Mouse (Mus musculus) liver, embryonic 12.5 days (tissue): ENCODE data around the gene Osbpl6. TPM values are rescaled to one million over a fixed set of nuclear protein-coding genes. Genes with fewer than 3 reads are reported as not detected.
"Not testable (repeated sequence)": the region's sequence is repeated elsewhere in the genome, so short reads cannot be mapped to it uniquely, and the experiment has no call there.

Experiments
- ATAC-seq: fragments of 200-750 bp; cut with Nextera tagmentation; 2 replicates; pipeline ENCODE4 v1.8.0; 2017; ENCODE audit warnings: moderate number of reproducible peaks, mild to moderate bottlenecking, moderate library complexity
- H3K27ac ChIP-seq: fragments of 300-500 bp; sonication (generic); 2 replicates; pipeline ENCODE4 v1.5.1; 2016; ENCODE audit warnings: mild to moderate bottlenecking
- H3K27me3 ChIP-seq: fragments of 300-500 bp; sonication (generic); replicated peaks from 2 replicates; pipeline ENCODE4 v1.6.1; 2016; ENCODE audit warnings: mild to moderate bottlenecking, moderate library complexity
- H3K36me3 ChIP-seq: fragments of 300-500 bp; sonication (generic); 2 replicates; pipeline ENCODE4 v1.6.1; 2016; ENCODE audit warnings: mild to moderate bottlenecking, moderate library complexity
- H3K4me1 ChIP-seq: fragments of 300-500 bp; sonication (generic); 2 replicates; pipeline ENCODE4 v1.6.1; 2016
- H3K4me2 ChIP-seq: fragments of 300-500 bp; sonication (generic); 2 replicates; pipeline ENCODE4 v1.6.1; 2016; ENCODE audit warnings: mild to moderate bottlenecking, moderate library complexity
- H3K4me3 ChIP-seq: fragments of 300-500 bp; sonication (generic); 2 replicates; pipeline ENCODE4 v1.5.1; 2016; ENCODE audit warnings: mild to moderate bottlenecking, moderate library complexity
- H3K9ac ChIP-seq: fragments of 300-500 bp; sonication (generic); 2 replicates; pipeline ENCODE4 v1.6.1; 2016; ENCODE audit warnings: mild to moderate bottlenecking, moderate library complexity
- H3K9me3 ChIP-seq: fragments of 300-500 bp; sonication (generic); replicated peaks from 2 replicates; pipeline ENCODE4 v1.6.1; 2016; ENCODE audit warnings: mild to moderate bottlenecking, moderate library complexity
- WGBS: fragments of 180-500 bp; shearing (Covaris S2); methylation state at CpG from one replicate; pipeline ENCODE4 v1.1.7; 2016; ENCODE audit not compliant: insufficient replicate concordance; 5-methylcytosine and 5-hydroxymethylcytosine counted together
- polyA plus RNA-seq: library from polyadenylated mRNA; unstranded; fragments of >200 nt; fragmentation: Nextera tagmentation; extraction: Ambion mirVana; gene quantifications from 2 replicates; pipeline ENCODE4 v1.2.1, GENCODE M21; 2016

Gene Osbpl6
- polyA plus RNA-seq, 1 experiment from 2014 or later = 1.9 TPM

DNA sequence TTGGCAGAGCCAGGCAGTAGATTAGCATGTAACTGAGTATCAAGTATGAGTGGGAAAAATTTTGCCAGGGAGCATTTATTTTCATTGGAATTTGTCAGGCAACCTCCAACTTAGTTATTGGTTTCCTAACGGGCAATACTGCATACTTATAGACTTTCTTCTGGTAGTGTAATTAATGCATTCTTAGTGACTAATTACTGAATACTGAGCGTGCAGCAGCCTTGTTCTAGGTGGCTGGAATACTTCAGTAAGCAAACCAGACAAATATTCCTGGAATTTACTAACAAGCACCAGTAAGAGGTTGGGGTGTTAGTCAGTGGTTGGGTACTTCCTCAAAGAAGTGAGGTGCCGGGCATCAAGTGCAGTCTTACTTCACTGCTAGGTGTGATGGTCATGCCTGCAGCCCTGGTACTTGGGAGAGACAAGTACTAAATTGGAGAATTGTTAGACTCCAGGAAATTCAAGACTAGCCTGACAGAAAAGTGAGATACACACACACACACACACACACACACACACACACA, 186.2 kb downstream of the Osbpl6 start:
- ATAC-seq = no peak
- Histone ChIP-seq H3K27ac (no peak overlapping the region), H3K4me1 (no peaks in the 10 kb centered on the region), H3K9ac (no peak overlapping the region), H3K36me3 (no peaks in the 10 kb centered on the region), H3K4me3 (no peak overlapping the region), H3K27me3 (no peaks in the 10 kb centered on the region), H3K9me3 (no peaks in the 10 kb centered on the region), H3K4me2 (no peak overlapping the region)
- 65% methylated on average over 3 of the region's 3 CpGs for WGBS

- H3K36me3 ChIP-seq = no peaks in the 10 kb centered on the region
- 78% methylated on average over 11 of the region's 11 CpGs for WGBS
- H3K9me3 ChIP-seq = no peaks in the 10 kb centered on the region
- ATAC-seq = no peak
- no peaks in the 10 kb centered on the region for H3K4me1 ChIP-seq
- no peak overlapping the region for H3K9ac ChIP-seq
- H3K27me3 ChIP-seq = no peaks in the 10 kb centered on the region
- H3K4me3 ChIP-seq = no peak overlapping the region
- no peak overlapping the region for H3K27ac ChIP-seq
- no peak overlapping the region for H3K4me2 ChIP-seq
Measured at GRCm38 (mm10) chr2:76597521-76597920, 191.2 kb downstream of the Osbpl6 start.

GRCm38 (mm10) chr2:76599214-76599613, 192.9 kb downstream of the Osbpl6 start:
- no peak for ATAC-seq
- Histone ChIP-seq H3K4me1 (no peaks in the 10 kb centered on the region), H3K4me3 (no peak overlapping the region), H3K4me2 (no peak overlapping the region), H3K9me3 (no peaks in the 10 kb centered on the region), H3K9ac (no peak overlapping the region), H3K27ac (no peak overlapping the region), H3K36me3 (no peaks in the 10 kb centered on the region), H3K27me3 (no peaks in the 10 kb centered on the region)
- 62% methylated on average over 5 of the region's 5 CpGs for WGBS

GRCm38 (mm10) chr2:76602256-76602655, 195.9 kb downstream of the Osbpl6 start:
- H3K36me3 ChIP-seq = no peaks in the 10 kb centered on the region
- ATAC-seq = no peak
- no peak overlapping the region for H3K4me3 ChIP-seq
- H3K27ac ChIP-seq = no peak overlapping the region
- H3K9ac ChIP-seq = no peak overlapping the region
- no peak overlapping the region for H3K4me2 ChIP-seq
- WGBS = 67% methylated on average over 1 of the region's 1 CpGs
- no peaks in the 10 kb centered on the region for H3K4me1 ChIP-seq
- no peaks in the 10 kb centered on the region for H3K27me3 ChIP-seq
- H3K9me3 ChIP-seq = no peaks in the 10 kb centered on the region

- H3K27ac ChIP-seq = no peak overlapping the region
- H3K4me1 ChIP-seq = no peaks in the 10 kb centered on the region
- no peaks in the 10 kb centered on the region for H3K9me3 ChIP-seq
- no peaks in the 10 kb centered on the region for H3K27me3 ChIP-seq
- no peak overlapping the region for H3K9ac ChIP-seq
- H3K4me3 ChIP-seq = no peak overlapping the region
- WGBS = 66% methylated on average over 3 of the region's 3 CpGs
- ATAC-seq = no peak
- H3K36me3 ChIP-seq = no peaks in the 10 kb centered on the region
- H3K4me2 ChIP-seq = no peak overlapping the region
Measured at GRCm38 (mm10) chr2:76606704-76607103, 200.4 kb downstream of the Osbpl6 start.

DNA sequence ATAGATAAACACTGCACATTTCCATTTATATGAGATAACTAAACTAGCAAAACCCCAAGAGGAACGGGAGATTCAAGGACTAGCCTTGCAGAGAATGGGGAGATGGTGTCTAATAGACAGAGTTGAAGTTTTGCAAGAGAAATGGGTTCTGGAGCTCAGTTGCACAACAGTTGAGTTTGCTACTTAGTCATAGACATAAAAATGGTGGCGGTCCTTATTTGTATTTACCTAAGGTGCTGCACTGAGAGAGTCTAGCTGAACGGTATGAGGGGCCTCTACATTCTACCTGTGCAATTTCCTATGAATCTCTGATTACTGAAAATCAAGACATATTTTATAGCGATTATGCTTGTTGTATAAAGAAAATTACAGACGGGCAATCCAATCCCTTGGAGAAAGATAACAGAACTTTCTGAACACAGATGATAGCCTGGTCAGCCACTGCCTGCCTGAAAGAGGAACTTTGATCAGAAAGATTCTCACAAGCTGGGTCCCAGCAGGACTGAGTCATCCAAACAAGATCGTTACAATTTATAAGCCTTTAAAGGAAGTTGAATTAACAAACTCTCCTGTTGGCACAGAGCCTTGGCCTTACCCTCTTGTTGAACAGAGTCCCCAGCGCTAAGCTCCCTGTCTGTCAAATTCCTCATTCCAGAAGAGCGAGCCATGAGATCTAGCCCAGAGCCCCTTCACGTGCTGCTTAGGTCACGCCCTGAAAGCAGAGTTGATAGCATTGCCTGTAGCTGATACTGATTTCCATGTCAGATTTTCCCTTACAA, 204.2 kb downstream of the Osbpl6 start:
- Histone ChIP-seq H3K4me1 (no peaks in the 10 kb centered on the region), H3K27ac (no peak overlapping the region), H3K9me3 (no peaks in the 10 kb centered on the region), H3K4me2 (no peak overlapping the region), H3K36me3 (no peaks in the 10 kb centered on the region), H3K27me3 (no peaks in the 10 kb centered on the region), H3K9ac (no peak overlapping the region), H3K4me3 (no peak overlapping the region)
- no peak for ATAC-seq
- 54% methylated on average over 10 of the region's 10 CpGs for WGBS

DNA sequence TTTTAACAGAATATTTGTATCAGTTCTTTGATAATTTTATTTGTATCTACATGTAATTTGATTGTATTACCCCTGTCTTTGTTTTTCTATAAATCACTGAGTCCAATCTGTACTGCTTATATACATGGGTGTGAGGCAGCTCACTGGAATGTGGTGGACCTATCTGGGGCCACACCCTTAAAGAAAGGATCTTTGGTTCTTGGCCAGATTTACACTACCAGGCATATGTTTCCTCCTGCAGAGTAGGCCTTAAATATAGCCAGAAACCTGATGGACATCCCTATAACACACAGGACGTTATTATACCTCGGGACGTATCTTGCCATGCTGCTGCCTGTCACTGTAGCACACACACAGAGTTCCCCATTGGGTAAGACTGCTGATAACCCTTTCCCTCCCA, 205.7 kb downstream of the Osbpl6 start:
- H3K4me1 ChIP-seq = no peaks in the 10 kb centered on the region
- no peak overlapping the region for H3K9ac ChIP-seq
- no peak overlapping the region for H3K4me3 ChIP-seq
- H3K9me3 ChIP-seq = no peaks in the 10 kb centered on the region
- WGBS = 69% methylated on average over 3 of the region's 3 CpGs
- H3K36me3 ChIP-seq = no peaks in the 10 kb centered on the region
- H3K4me2 ChIP-seq = no peak overlapping the region
- no peak for ATAC-seq
- H3K27ac ChIP-seq = no peak overlapping the region
- H3K27me3 ChIP-seq = no peaks in the 10 kb centered on the region

- Histone ChIP-seq H3K27ac (no peak overlapping the region), H3K4me3 (no peak overlapping the region), H3K36me3 (no peaks in the 10 kb centered on the region), H3K27me3 (no peaks in the 10 kb centered on the region), H3K9ac (no peak overlapping the region), H3K4me2 (no peak overlapping the region), H3K4me1 (peaks cover 2% of the 10 kb centered on the region; the same call in 1 of the 2 replicates), H3K9me3 (no peaks in the 10 kb centered on the region)
- no peak for ATAC-seq
- 31% methylated on average over 1 of the region's 1 CpGs for WGBS
Measured at GRCm38 (mm10) chr2:76618078-76618477, 211.8 kb downstream of the Osbpl6 start.

DNA sequence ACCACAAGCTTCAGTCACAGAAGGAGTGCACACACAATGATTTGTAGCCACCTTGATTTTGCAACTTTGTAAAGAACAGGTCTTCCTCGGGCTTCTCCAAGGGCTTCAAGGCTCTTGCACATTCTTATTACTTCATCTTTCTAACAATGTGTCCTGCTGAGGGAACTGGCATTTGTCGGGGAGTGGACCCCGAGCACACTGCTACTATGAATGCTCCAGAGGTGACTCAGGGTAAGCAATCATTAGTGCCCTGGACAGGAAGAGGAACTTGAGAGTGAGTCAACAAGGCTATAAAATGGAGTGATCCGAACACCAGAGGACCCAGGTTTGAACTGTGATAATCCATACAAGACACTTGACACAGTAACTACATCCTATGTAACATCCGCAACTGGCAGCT, 213.9 kb downstream of the Osbpl6 start:
- H3K9ac ChIP-seq = no peak overlapping the region
- no peaks in the 10 kb centered on the region for H3K9me3 ChIP-seq
- peaks cover 2% of the 10 kb centered on the region; the same call in 1 of the 2 replicates for H3K4me1 ChIP-seq
- 63% methylated on average over 5 of the region's 5 CpGs for WGBS
- ATAC-seq = no peak
- no peaks in the 10 kb centered on the region for H3K27me3 ChIP-seq
- H3K4me3 ChIP-seq = no peak overlapping the region
- no peak overlapping the region for H3K4me2 ChIP-seq
- H3K27ac ChIP-seq = no peak overlapping the region
- H3K36me3 ChIP-seq = peaks cover 9% of the 10 kb centered on the region

DNA sequence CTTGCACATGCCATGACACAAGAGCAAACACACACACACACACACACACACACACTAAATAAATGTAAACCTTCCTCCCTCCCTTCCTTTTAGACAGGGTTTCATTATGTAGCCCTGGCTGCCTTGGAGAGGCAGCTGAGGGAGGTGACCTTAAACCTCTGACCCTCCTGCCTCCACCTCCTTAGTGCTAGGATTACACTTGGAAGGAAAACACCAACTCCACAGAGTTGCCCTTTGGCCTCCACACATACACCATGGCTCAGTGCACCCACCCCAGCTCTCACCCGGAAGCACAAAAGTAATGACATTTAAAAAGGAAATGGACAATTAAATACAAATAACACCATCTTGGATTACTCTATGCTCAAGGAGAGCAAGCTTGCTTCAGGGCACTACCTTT, 215.4 kb downstream of the Osbpl6 start:
- peaks cover 2% of the 10 kb centered on the region; the same call in 1 of the 2 replicates for H3K4me1 ChIP-seq
- 85% methylated on average over 1 of the region's 1 CpGs for WGBS
- H3K27ac ChIP-seq = no peak overlapping the region
- no peak for ATAC-seq
- no peak overlapping the region for H3K4me3 ChIP-seq
- H3K9ac ChIP-seq = no peak overlapping the region
- H3K4me2 ChIP-seq = no peak overlapping the region
- peaks cover 24% of the 10 kb centered on the region for H3K36me3 ChIP-seq
- 0 out of 2 replicates have a peak, but pooled peaks cover 3% of the 10 kb centered on the region for H3K9me3 ChIP-seq
- H3K27me3 ChIP-seq = no peaks in the 10 kb centered on the region

- not testable (repeated sequence) for ATAC-seq
Measured at GRCm38 (mm10) chr2:76622316-76622715, 216.0 kb downstream of the Osbpl6 start.

DNA sequence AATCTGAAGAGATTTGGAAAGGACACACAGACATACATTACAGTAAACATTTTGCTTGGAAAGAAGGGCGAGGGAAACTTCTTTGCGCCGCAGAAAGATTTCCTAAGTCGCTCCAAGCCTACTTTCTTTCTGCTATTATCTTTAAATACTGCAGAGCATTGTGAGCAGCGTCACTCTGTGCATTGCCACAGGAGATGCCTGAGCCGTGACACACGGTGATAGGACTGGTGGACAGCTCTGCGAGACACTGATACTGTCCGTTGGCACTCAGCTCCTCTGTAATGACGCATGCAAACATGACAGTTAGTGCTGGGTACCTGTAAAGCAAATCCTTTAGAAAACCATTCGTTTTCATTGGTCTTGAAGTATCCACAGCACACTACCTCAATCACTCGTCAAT, 224.0 kb downstream of the Osbpl6 start:
- H3K27me3 ChIP-seq = no peaks in the 10 kb centered on the region
- H3K36me3 ChIP-seq = peaks cover 60% of the 10 kb centered on the region
- no peaks in the 10 kb centered on the region for H3K4me1 ChIP-seq
- no peak for ATAC-seq
- H3K9ac ChIP-seq = no peak overlapping the region
- 79% methylated on average over 12 of the region's 12 CpGs for WGBS
- no peak overlapping the region for H3K4me3 ChIP-seq
- 0 out of 2 replicates have a peak, but pooled peaks cover 6% of the 10 kb centered on the region for H3K9me3 ChIP-seq
- H3K27ac ChIP-seq = no peak overlapping the region
- H3K4me2 ChIP-seq = no peak overlapping the region

More at GRCm38 (mm10) chr2:76622316-76622715, 216.0 kb downstream of the Osbpl6 start:
- not testable (repeated sequence) for H3K9ac ChIP-seq, H3K9me3 ChIP-seq, H3K27ac ChIP-seq, H3K4me2 ChIP-seq, H3K4me1 ChIP-seq, H3K27me3 ChIP-seq, H3K4me3 ChIP-seq
- H3K36me3 ChIP-seq = peaks cover 30% of the 10 kb centered on the region
- 45% methylated on average over 2 of the region's 2 CpGs for WGBS
